Mouse (Mus musculus): ENCODE results near the gene Eif3d. TPM values are rescaled to one million over a fixed set of nuclear protein-coding genes. Genes with fewer than 3 reads are reported as not detected.
"Not testable (repeated sequence)": the region's sequence is repeated elsewhere in the genome, so short reads cannot be mapped to it uniquely, and the experiment has no call there.

The Eif3d gene
- polyA plus RNA-seq (2015; fragmentation: Nextera tagmentation; extraction: Ambion mirVana) = 120 and 132 TPM in 2 replicates

DNA sequence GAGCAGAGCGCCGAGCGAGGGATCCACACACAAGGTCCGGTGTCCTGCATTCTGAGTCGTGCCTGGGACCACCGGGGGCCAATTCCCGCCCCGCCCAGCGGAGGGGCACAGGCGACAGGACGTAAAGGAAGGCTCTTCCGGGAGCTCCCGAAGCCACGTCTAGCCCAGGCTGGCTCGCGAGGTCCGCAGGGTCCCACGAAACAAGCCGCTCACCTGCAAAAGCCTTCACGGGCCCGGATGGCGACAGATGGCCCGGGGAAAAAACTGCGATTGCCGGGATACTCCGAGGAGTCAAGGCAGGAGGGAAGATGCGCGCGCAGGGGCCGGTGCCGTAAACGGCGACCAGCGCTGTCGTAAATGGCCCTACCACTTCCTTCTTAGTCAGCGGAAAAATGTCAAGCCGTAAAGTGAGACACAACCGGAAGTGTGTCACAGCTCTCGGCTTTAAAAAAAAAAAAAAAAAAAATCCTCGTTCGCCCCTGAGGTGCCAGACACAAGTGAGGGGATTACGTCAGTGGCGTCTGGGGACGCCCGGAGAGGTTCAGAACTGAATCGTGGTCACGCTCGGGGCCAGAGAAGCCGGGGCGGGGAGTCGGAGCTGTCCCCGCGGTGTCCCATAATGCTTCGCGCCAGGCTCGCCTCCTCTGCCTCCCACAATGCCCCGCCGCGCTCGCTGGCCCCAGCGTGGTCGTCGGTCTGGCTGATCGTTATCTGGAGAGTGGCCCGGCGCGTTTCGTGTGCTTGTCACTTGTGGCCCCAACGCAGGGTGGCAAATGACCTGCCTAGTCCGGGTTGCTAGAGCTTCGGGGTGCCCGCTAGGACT, at the start of gene Eif3d:
Eif3d (minus strand) TSS at position 344 of the 823 bp plus-strand sequence.
- H3K27ac ChIP-seq = peak within 1 kb of the TSS; percentile 97
- ATAC-seq (replicated peaks; ENCODE audit: low FRiP score, low read depth) = peak; percentile 88
- 2% methylated on average over 72 of the region's 72 CpGs for WGBS

DNA sequence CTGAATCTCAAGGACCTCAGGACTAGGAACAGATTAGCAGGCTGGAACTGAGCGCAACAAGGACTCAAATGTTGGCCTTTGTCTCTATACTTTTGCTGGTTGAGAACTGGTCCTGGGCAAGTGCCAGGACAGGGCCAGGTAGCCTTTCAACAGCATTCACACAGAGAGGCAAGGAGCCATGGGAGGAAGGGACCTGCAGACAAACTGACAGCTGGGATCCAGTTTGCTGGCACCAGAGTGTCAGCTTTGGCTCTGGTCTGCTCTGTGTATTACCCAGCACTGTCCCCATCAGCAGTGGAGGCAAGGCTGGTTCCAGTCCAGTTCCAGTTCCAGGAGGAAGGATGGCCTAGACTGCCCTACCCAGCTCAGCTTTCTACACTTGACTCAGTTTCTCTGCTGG, 43.4 kb upstream of the Eif3d start:
- Histone ChIP-seq H3K27me3 (ENCODE audit: insufficient read depth, low read length) (no peaks in the 10 kb centered on the region), H3K27ac (no peak overlapping the region), H3K4me2 (ENCODE audit: low read length) (no peak overlapping the region), H3K9me3 (replicated peaks; ENCODE audit: low read length) (no peaks in the 10 kb centered on the region), H3K4me3 (replicated peaks; ENCODE audit: low read depth, low read length) (no peak overlapping the region), H3K36me3 (ENCODE audit: insufficient read depth, low read length) (no peaks in the 10 kb centered on the region), H3K9ac (ENCODE audit: low read depth, low read length) (no peak overlapping the region), H3K4me1 (replicated peaks; ENCODE audit: insufficient read depth, low read length) (no peaks in the 10 kb centered on the region)
- DNase-seq (ENCODE audit: low spot score) (no peak), ATAC-seq (replicated peaks; ENCODE audit: low FRiP score, low read depth) (no peak)
- 97% methylated on average over 1 of the region's 1 CpGs for WGBS
- no peak for TF ChIP-seq CTCF (IDR thresholded peaks at IDR 0.05; ENCODE audit: low read depth)

More for the DNA sequence above, at the start of gene Eif3d:
- Histone ChIP-seq H3K9ac (ENCODE audit: low read depth, low read length) (peak within 1 kb of the TSS; percentile 93), H3K4me2 (ENCODE audit: low read length) (peak within 1 kb of the TSS; percentile 92), H3K4me1 (replicated peaks; ENCODE audit: insufficient read depth, low read length) (peaks cover 9% of the 10 kb centered on the region; the same call in 1 of the 2 replicates), H3K36me3 (ENCODE audit: insufficient read depth, low read length) (peaks cover 27% of the 10 kb centered on the region), H3K27me3 (ENCODE audit: insufficient read depth, low read length) (no peaks in the 10 kb centered on the region), H3K4me3 (replicated peaks; ENCODE audit: low read depth, low read length) (peak within 1 kb of the TSS; percentile 86), H3K9me3 (replicated peaks; ENCODE audit: low read length) (no peaks in the 10 kb centered on the region)
- peak; percentile 97 for DNase-seq (ENCODE audit: low spot score)
- no peak for TF ChIP-seq CTCF (IDR thresholded peaks at IDR 0.05; ENCODE audit: low read depth)

DNA sequence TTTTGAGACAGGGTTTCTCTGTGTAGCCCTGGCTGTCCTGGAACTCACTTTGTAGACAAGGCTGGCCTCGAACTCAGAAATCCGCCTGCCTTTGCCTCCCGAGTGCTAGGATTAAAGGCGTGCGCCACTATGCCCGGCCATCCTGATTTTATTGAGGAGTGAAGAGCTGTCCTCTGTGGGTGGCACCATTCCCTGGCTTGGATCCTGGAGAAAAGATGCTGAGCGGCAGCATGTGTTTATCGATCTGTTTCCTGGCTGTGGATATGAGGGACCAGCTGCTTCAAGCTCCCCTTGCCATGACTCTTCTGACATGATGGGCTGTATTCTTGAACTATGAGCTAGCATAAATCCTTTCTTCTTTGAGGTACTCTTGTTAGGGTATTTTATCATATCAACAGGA, 37.6 kb upstream of the Eif3d start:
- not testable (repeated sequence) for H3K9me3 ChIP-seq (replicated peaks; ENCODE audit: low read length); H3K4me1 ChIP-seq (replicated peaks; ENCODE audit: insufficient read depth, low read length); H3K27me3 ChIP-seq (ENCODE audit: insufficient read depth, low read length); H3K36me3 ChIP-seq (ENCODE audit: insufficient read depth, low read length); ATAC-seq (replicated peaks; ENCODE audit: low FRiP score, low read depth); H3K27ac ChIP-seq; H3K4me3 ChIP-seq (replicated peaks; ENCODE audit: low read depth, low read length); H3K9ac ChIP-seq (ENCODE audit: low read depth, low read length); H3K4me2 ChIP-seq (ENCODE audit: low read length); DNase-seq (ENCODE audit: low spot score)
- WGBS = 90% methylated on average over 8 of the region's 8 CpGs

DNA sequence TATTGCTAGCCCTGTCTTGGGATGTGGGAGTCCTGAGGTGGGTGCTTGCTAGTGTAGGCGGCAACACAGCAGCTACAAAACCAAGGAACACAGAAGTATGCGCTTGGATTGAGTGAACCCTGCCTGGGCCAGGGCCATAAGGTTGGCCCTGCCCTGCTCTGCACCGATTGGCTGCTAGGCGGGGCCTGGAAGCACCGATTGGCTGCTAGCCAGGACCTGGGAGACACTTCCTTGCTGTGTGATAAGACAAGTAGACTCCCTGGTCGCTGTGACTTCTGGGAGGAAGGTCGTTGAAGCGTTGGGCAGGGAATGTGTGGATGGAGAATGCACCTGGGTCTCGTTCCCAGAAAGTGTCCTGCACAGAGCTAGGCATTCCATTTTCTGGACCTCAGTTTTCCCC, 33.3 kb upstream of the Eif3d start:
- Histone ChIP-seq H3K4me1 (replicated peaks; ENCODE audit: insufficient read depth, low read length) (no peaks in the 10 kb centered on the region), H3K36me3 (ENCODE audit: insufficient read depth, low read length) (no peaks in the 10 kb centered on the region), H3K27ac (no peak overlapping the region), H3K4me2 (ENCODE audit: low read length) (no peak overlapping the region), H3K9ac (ENCODE audit: low read depth, low read length) (no peak overlapping the region), H3K4me3 (replicated peaks; ENCODE audit: low read depth, low read length) (no peak overlapping the region), H3K27me3 (ENCODE audit: insufficient read depth, low read length) (no peaks in the 10 kb centered on the region), H3K9me3 (replicated peaks; ENCODE audit: low read length) (no peaks in the 10 kb centered on the region)
- WGBS = 28% methylated on average over 9 of the region's 9 CpGs
- DNase-seq (ENCODE audit: low spot score) (peak; percentile 19), ATAC-seq (replicated peaks; ENCODE audit: low FRiP score, low read depth) (no peak)
- no peak for TF ChIP-seq CTCF (IDR thresholded peaks at IDR 0.05; ENCODE audit: low read depth)

DNA sequence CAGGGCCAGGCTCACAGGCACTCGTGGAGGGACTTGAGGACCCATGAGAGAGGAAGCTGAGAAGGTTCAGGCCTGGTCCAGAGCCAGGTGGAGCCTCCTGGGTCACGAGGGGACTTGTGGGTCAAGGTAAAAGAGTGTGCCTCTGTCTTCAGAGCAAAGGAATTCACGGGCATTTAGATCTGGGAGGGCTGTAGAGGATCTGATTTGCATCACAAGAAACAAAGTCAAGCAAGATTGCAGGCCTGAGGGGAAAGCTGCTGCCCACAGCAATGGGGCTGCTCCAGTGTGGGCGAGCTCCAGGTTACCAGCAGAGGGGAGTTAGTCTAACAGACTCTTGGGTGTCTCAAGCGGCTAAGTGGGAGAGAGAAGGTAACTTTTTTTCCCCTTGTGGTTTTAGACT, 30.8 kb upstream of the Eif3d start:
- no peak for ATAC-seq (replicated peaks; ENCODE audit: low FRiP score, low read depth)
- no peaks in the 10 kb centered on the region for H3K36me3 ChIP-seq (ENCODE audit: insufficient read depth, low read length)
- TF ChIP-seq CTCF (IDR thresholded peaks at IDR 0.05; ENCODE audit: low read depth) = no peak
- no peak for DNase-seq (ENCODE audit: low spot score)
- no peak overlapping the region for H3K4me3 ChIP-seq (replicated peaks; ENCODE audit: low read depth, low read length)
- no peaks in the 10 kb centered on the region for H3K4me1 ChIP-seq (replicated peaks; ENCODE audit: insufficient read depth, low read length)
- H3K4me2 ChIP-seq (ENCODE audit: low read length) = no peak overlapping the region
- WGBS = 19% methylated on average over 5 of the region's 5 CpGs
- H3K9me3 ChIP-seq (replicated peaks; ENCODE audit: low read length) = no peaks in the 10 kb centered on the region
- H3K9ac ChIP-seq (ENCODE audit: low read depth, low read length) = no peak overlapping the region
- H3K27ac ChIP-seq = no peak overlapping the region
- no peaks in the 10 kb centered on the region for H3K27me3 ChIP-seq (ENCODE audit: insufficient read depth, low read length)

DNA sequence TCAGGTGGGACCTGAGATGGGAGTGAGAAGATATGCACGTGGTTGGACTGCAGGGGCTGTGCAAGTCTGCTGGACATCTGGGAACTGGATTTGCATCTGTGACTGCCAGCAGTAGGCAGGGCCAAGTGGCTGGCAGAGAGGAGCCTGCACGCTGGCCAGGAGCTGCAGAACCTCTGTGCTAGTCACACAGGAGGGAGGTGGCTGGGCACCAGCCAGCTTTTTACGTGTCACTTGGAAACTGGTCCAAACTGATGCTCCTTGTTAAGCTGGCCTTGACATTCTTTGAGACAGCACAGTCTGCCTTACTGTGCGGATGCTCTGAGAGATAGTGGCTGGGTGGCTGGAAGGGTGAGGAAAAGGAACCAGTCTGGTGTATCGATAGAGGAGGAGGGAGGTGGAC, 17.9 kb upstream of the Eif3d start:
- Histone ChIP-seq H3K27ac (no peak overlapping the region), H3K36me3 (ENCODE audit: insufficient read depth, low read length) (no peaks in the 10 kb centered on the region), H3K4me2 (ENCODE audit: low read length) (no peak overlapping the region), H3K9ac (ENCODE audit: low read depth, low read length) (no peak overlapping the region), H3K9me3 (replicated peaks; ENCODE audit: low read length) (no peaks in the 10 kb centered on the region), H3K4me3 (replicated peaks; ENCODE audit: low read depth, low read length) (no peak overlapping the region), H3K27me3 (ENCODE audit: insufficient read depth, low read length) (no peaks in the 10 kb centered on the region), H3K4me1 (replicated peaks; ENCODE audit: insufficient read depth, low read length) (no peaks in the 10 kb centered on the region)
- no peak for TF ChIP-seq CTCF (IDR thresholded peaks at IDR 0.05; ENCODE audit: low read depth)
- DNase-seq (ENCODE audit: low spot score) = no peak
- ATAC-seq (replicated peaks; ENCODE audit: low FRiP score, low read depth) = no peak
- 53% methylated on average over 5 of the region's 5 CpGs for WGBS

Data from kidney, postnatal 0 days (tissue).